Mouse (Mus musculus) gonadal fat pad, adult 2 months (tissue): ENCODE results near the gene Vwa5b2. TPM values are rescaled to one million over a fixed set of nuclear protein-coding genes. Genes with fewer than 3 reads are reported as not detected.

Experiments used
- DNase-seq: peaks from one replicate; pipeline ENCODE4 v3.0.0-alpha.2; 2012; ENCODE audit warnings: low read depth
- polyA plus RNA-seq: library from polyadenylated mRNA; depleted of rRNA; stranded (reverse); fragments of >200 nt; gene quantifications from 2 replicates; pipeline ENCODE4 v1.2.3, GENCODE M21; 2012; rRNA removed

Gene Vwa5b2
- polyA plus RNA-seq, result 0.36 and 0.88 TPM in 2 replicates

- DNase-seq, result no peak
Observed at GRCm38 (mm10) chr16:20589366-20589938, at the start of gene Vwa5b2. Gene Vwa5b2 (plus strand): TSS chr16:20589471.

DNA sequence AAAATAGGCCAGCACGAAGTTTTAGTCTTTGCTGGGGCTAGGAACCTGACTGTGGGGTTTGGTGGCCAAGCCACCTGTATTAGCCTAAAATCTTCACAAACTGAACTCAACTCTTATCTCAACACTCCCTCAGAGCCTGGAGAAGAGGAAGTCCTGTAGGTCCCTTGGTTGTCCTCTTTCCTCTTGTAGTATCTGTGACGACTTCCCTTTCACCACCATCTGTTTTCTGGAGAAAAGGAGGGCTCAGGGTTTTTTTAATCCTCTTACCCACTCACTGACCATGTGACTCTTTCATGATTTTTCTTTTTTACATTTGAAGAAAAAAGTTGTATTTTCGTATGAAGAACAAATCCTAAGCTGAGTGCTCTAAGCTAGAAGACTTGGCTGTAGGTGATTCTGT, 49.6 kb upstream of the Vwa5b2 start:
- no peak for DNase-seq

GRCm38 (mm10) chr16:20540438-20540837, 48.8 kb upstream of the Vwa5b2 start:
- no peak for DNase-seq

DNA sequence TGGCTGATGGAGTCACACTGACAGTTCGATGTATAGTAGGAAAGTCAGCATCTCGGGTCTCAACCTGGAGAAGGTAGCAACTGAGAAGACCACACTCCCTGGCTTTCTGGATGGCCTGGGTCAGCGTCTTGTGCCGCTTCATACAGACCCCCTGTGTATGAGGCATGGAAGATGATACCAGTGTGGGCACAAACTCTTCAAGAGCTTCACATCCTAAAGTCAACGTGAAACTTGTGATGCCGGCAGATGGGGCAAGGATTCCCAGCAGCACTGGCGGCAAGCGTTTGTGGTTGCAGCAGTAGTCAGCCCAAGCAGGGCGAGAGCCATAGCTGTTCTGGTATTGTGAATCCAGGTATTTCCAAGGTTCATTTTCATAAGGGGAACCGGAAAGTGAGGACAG, 43.6 kb upstream of the Vwa5b2 start:
- DNase-seq, result no peak

DNA sequence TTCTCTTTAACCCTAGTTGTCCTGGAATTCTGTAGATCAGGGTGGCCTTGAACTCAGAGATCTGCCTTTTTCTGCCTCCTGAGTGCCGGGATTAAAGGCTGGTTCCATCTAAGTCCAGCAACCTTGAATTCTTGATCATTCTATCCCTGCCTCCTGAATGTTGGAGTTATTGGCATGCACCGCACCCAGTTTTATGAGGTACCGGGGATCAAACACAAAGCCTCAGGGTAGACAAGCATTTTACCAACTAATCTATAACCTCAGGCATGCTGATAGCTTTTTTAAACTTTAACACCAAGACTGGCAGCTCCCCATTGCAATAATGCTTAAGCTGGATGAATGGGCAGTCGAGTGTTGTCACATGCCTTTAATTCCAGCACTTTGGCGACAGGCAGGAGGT, 41.8 kb upstream of the Vwa5b2 start:
- no peak for DNase-seq

GRCm38 (mm10) chr16:20548096-20548948, 40.9 kb upstream of the Vwa5b2 start, which contains the start of gene Abcf3:
Gene Abcf3 (plus strand): TSS chr16:20548577.
- peak; percentile 91 for DNase-seq

DNA sequence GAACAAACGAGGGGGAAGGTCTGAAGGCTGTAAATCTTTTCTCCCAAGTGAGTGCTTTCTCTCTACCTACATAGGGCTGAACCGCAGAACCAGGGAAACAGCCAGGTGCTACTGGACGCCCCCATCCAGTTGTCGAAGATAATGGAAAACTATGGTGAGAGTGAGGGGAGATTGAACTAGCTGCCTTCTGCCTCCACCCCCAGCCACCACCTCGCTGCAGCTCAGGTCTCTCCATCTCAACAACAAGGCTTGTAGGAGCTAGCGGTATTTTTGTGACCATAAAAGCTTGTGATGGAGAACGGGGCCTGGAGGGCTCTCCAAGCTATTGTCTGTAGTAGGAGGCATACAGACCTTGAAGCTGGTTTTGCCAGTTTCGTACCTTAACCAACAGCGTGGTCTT, 40.1 kb upstream of the Vwa5b2 start:
- no peak for DNase-seq

GRCm38 (mm10) chr16:20551691-20552090, 37.6 kb upstream of the Vwa5b2 start:
- no peak for DNase-seq

- DNase-seq, result no peak
Observed at GRCm38 (mm10) chr16:20552594-20552993, 36.7 kb upstream of the Vwa5b2 start.

GRCm38 (mm10) chr16:20555000-20555399, 34.3 kb upstream of the Vwa5b2 start:
- no peak for DNase-seq

DNA sequence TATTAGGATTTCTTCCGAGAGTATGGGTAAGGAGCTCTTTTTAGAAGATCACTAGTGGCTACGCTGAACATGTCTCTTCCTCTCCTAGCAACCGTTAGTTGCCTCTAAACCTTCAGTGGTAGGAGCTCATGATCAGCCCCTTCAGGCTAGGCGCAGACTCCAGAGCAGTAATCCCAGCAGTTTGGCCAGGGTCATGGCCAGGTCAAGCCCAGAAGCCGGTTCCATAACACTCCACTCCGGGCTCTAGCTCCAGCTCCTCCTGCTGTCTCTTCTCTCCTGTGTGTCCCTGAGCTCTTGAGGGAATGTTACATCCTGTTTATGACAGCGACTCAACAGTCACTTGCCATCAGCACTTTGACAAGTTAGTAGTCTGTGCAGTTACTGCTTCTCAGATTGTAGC, 31.9 kb upstream of the Vwa5b2 start:
- DNase-seq, result no peak

DNA sequence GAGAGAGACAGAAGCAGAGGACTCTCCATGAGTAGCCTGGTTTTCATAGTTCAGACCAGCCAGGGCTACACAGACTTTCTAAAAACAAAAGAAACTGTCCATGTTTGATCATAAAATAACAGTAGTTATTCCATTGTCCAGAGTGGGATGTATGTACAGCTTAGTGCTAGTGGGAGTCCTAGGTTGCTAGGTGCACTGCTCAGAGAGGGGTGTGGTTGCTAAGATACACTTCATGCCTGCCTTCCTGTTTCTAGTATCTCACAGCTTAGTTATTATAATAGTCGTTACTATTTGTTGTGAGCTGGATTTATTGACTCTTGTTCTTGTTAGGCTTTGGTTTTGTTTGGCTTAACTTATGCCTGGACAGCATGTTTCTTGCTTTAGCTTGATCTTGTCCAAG, 24.2 kb upstream of the Vwa5b2 start:
- no peak for DNase-seq

DNA sequence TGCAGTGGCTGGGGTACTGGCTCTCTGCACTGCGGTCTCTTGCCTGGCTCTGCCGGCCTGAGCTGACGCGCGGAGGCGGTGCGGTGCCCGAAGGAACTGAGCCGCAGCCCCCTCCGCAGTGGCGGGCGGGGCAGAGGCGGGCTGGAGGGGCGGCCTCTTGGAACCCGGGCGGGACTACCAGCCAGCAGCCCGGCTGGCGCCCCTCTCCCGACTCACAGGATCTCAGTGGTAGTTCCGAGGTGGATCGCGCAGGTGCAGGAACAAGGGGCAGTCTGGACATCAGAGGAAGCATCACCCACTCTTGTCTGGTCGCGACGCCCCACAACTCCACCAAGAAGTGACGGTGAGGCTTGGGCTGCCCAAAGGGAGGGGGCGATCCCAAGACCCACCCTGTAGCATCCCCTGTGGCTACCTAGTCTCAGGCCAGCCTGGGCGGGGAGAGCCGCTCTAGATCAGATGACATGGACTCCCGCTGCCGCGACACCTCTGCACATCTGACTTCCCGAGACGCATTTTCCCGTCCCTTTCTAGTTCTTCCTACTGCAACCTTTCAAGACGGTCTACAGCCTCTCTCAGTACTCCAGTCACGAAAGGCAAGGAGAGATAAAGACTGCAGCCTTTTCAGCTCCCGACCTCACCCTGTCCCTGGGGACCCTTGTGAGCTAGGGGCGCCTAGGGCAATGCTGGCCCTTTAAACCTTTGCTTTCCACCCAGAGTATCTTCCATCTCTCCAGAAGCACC, 838 bp downstream of the Vwa5b2 start:
- no peak for DNase-seq

DNA sequence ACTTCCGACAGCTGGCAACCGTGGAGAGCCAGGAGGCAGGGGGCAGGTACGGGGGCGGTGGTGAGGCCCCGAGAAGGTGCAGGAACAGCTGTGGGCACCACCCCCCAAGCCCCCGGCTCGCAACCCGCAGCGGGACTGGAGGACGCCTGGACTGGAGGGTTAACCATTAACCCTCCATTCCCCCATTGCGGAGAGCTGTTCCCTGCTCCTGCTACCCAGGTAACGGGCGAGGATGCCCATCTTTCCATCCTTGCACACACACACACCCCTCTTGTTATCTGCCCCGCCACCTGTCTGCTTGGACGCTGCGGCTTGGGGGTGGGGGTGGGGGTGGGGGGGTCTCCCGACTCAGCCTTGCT, 1.4 kb downstream of the Vwa5b2 start:
- no peak for DNase-seq

GRCm38 (mm10) chr16:20591076-20591705, 1.9 kb downstream of the Vwa5b2 start:
- no peak for DNase-seq

- no peak for DNase-seq
Observed at GRCm38 (mm10) chr16:20595060-20595673, 5.9 kb downstream of the Vwa5b2 start.

GRCm38 (mm10) chr16:20595737-20596136, 6.5 kb downstream of the Vwa5b2 start:
- DNase-seq, result no peak

GRCm38 (mm10) chr16:20596687-20597441, 7.6 kb downstream of the Vwa5b2 start:
- DNase-seq, result no peak

GRCm38 (mm10) chr16:20600511-20600910, 11.2 kb downstream of the Vwa5b2 start:
- no peak for DNase-seq

DNA sequence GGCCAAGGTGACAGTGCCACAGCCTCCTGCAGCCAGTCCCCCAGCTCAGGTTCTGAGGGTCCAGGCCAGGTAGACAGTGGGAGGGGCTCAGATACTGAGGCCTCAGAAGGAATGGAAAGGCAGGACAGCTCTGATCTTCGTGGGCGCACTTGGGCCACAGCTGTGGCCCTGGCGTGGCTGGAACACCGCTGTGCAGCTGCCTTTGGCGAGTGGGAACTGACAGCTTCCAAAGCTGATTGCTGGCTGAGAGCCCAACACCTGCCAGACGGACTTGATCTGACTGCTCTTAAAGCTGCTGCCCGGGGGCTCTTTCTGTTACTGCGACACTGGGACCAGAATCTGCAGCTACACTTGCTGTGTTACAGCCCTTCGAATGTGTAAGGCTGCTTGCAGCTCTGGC, 15.4 kb downstream of the Vwa5b2 start:
- DNase-seq, result no peak
